In genomic region chr11:120572417-120572751, GRCm38 (mm10) we compare ENCODE assay signal across 8 mouse cellular contexts. TPM values are rescaled to one million over a fixed set of nuclear protein-coding genes. Genes with fewer than 3 reads are reported as not detected.
DNase-seq lines count a peak whose midpoint lies in the region; ATAC-seq and TF ChIP-seq lines count a peak whose summit lies in the region.

No protein-coding gene starts in this region.

- peak overlapping the region; percentile 80 for H3K4me3 ChIP-seq in heart, adult 2 months
- H3K4me3 ChIP-seq in forebrain, embryonic 11.5 days (ENCODE audit: low read depth, low read length), result peak overlapping the region; percentile 97
- peak overlapping the region; percentile 83 to 85 for H3K4me3 ChIP-seq in liver, embryonic 14.5 days (ENCODE audit: insufficient read depth in 1 of 2, low read depth in 2 of 2, low read length in 2 of 2)

- H3K4me2 ChIP-seq in forebrain, embryonic 11.5 days (ENCODE audit: low read depth, low read length, severe bottlenecking), result peak overlapping the region; percentile 94
- peak overlapping the region; percentile 98 for H3K4me2 ChIP-seq in liver, embryonic 14.5 days (ENCODE audit: low read depth)

- no peak for TF ChIP-seq EP300 in heart, adult 2 months (IDR thresholded peaks at IDR 0.05; ENCODE audit: insufficient read depth, low read depth, low read length)
- no peak for TF ChIP-seq EP300 in liver, embryonic 14.5 days (IDR thresholded peaks at IDR 0.05; ENCODE audit: low read depth)

- ATAC-seq in forebrain, embryonic 11.5 days (replicated peaks; ENCODE audit: low FRiP score), result peak; percentile 32
- peak; percentile 9 for ATAC-seq in liver, embryonic 14.5 days (ENCODE audit: insufficient read depth)

- peaks cover 1% of the 10 kb centered on the region for H3K79me2 ChIP-seq in heart, adult 2 months (replicated peaks; ENCODE audit: control insufficient read depth, insufficient read depth, low read length)

- peak overlapping the region; percentile 90 for H3K9ac ChIP-seq in heart, adult 2 months (ENCODE audit: low read depth, low read length)
- peak overlapping the region; percentile 92 for H3K9ac ChIP-seq in forebrain, embryonic 11.5 days (ENCODE audit: low read length)
- H3K9ac ChIP-seq in liver, embryonic 14.5 days (replicated peaks), result peak overlapping the region; percentile 93

- peaks cover 6% of the 10 kb centered on the region for H3K4me1 ChIP-seq in heart, adult 2 months (ENCODE audit: control insufficient read depth, insufficient read depth, low read length)
- H3K4me1 ChIP-seq in forebrain, embryonic 11.5 days (replicated peaks; ENCODE audit: control insufficient read depth, insufficient read depth, low read length), result peaks cover 12% of the 10 kb centered on the region
- H3K4me1 ChIP-seq in liver, embryonic 14.5 days (replicated peaks; ENCODE audit: control insufficient read depth in 2 of 2, insufficient read depth in 2 of 2, low read length in 1 of 2), result peaks cover 17 to 24% of the 10 kb centered on the region in 2 experiments

- H3K27ac ChIP-seq in heart, adult 2 months, result peak overlapping the region; percentile 98
- H3K27ac ChIP-seq in forebrain, embryonic 11.5 days (ENCODE audit: low read depth, low read length), result peak overlapping the region; percentile 75
- H3K27ac ChIP-seq in liver, embryonic 14.5 days, result peak overlapping the region; percentile 41

- no peaks in the 10 kb centered on the region; the same call in 1 of the 2 replicates for H3K36me3 ChIP-seq in heart, adult 2 months (ENCODE audit: control insufficient read depth, insufficient read depth, low read length)
- H3K36me3 ChIP-seq in forebrain, embryonic 11.5 days (ENCODE audit: control insufficient read depth, insufficient read depth, low read length), result peaks cover 13% of the 10 kb centered on the region
- peaks cover 28% of the 10 kb centered on the region for H3K36me3 ChIP-seq in liver, embryonic 14.5 days (replicated peaks; ENCODE audit: control insufficient read depth, insufficient read depth, low read depth)

- TF ChIP-seq CTCF in heart, adult 2 months (IDR thresholded peaks at IDR 0.05), result no peak
- no peak for TF ChIP-seq CTCF in liver, embryonic 14.5 days (IDR thresholded peaks at IDR 0.05; ENCODE audit: low read depth)

- DNase-seq in heart, adult 2 months, result no peak
- DNase-seq in heart, postnatal 36 days, result no peak
- peak; percentile 38 for DNase-seq in 416B (ENCODE audit: low read depth)
- DNase-seq in forebrain, embryonic 11.5 days (ENCODE audit: low spot score), result no peak
- DNase-seq in liver, embryonic 14.5 days (ENCODE audit: low read depth in 3 of 3, low spot score in 3 of 3), result no peak
- DNase-seq in adrenal gland, postnatal 25 days, result no peak
- DNase-seq in adrenal gland, postnatal 4 days (ENCODE audit: low spot score in 2 of 2), result no peak
- DNase-seq in cerebellum, adult 11 months, result no peak

- intact Hi-C loops in heart, adult 2 months (cut with DNase I), result no loop called here
- intact Hi-C loops in heart, postnatal 36 days (cut with DNase I), result no loop called here

- under 1% methylated on average over 24 of the region's 24 CpGs for WGBS in heart, adult 2 months
- WGBS in forebrain, embryonic 11.5 days, result under 1% methylated on average over 24 of the region's 24 CpGs
- WGBS in liver, embryonic 14.5 days (ENCODE audit: insufficient replicate concordance), result under 1% methylated on average over 24 of the region's 24 CpGs

- no peaks in the 10 kb centered on the region for H3K9me3 ChIP-seq in forebrain, embryonic 11.5 days (ENCODE audit: control insufficient read depth, low read length)
- H3K9me3 ChIP-seq in liver, embryonic 14.5 days (ENCODE audit: control insufficient read depth, low read length), result no peaks in the 10 kb centered on the region

- no peaks in the 10 kb centered on the region for H3K27me3 ChIP-seq in heart, adult 2 months (ENCODE audit: control insufficient read depth, insufficient read depth, low read length)
- H3K27me3 ChIP-seq in forebrain, embryonic 11.5 days (ENCODE audit: control insufficient read depth, insufficient read depth, low read length), result no peaks in the 10 kb centered on the region
- H3K27me3 ChIP-seq in liver, embryonic 14.5 days (ENCODE audit: control insufficient read depth, insufficient read depth, low read length), result no peaks in the 10 kb centered on the region

- no peak for TF ChIP-seq POLR2A in heart, adult 2 months (IDR thresholded peaks at IDR 0.05; ENCODE audit: insufficient read depth, low read depth, low read length)

RNA-seq across cellular contexts. Expression of gene P4hb, which starts 0.7 kb away (rescaled TPM):
- total RNA-seq in heart, adult 2 months (2021), result 100 to 1,000 TPM; 221 to 246 TPM
- polyA plus RNA-seq in heart, adult 2 months (2012; rRNA removed), result 115 and 174 TPM in 2 replicates
- 100 to 1,000 TPM; 252 to 258 TPM for total RNA-seq in heart, postnatal 36 days (2021)
- 439 and 476 TPM in 2 replicates for polyA plus RNA-seq in forebrain, embryonic 11.5 days (2014; fragmentation: Nextera tagmentation; extraction: Ambion mirVana)
- polyA plus RNA-seq in liver, embryonic 14.5 days (2012; rRNA removed), result 144 and 214 TPM in 2 replicates
- 497 and 525 TPM in 2 replicates for polyA plus RNA-seq in liver, embryonic 14.5 days (2014; fragmentation: Nextera tagmentation; extraction: Ambion mirVana)
- total RNA-seq in adrenal gland, postnatal 25 days (2021), result 407 and 486 TPM in 2 replicates
- 100 to 1,000 TPM; 531 to 539 TPM for total RNA-seq in adrenal gland, postnatal 4 days (2021)

RNA-seq across cellular contexts. Expression of gene Arhgdia, which starts 9.0 kb away (rescaled TPM):
- 100 to 1,000 TPM; 139 to 144 TPM for total RNA-seq in heart, adult 2 months (2021)
- 245 and 257 TPM in 2 replicates for polyA plus RNA-seq in heart, adult 2 months (2012; rRNA removed)
- 100 to 1,000 TPM; 147 to 150 TPM for total RNA-seq in heart, postnatal 36 days (2021)
- 621 and 667 TPM in 2 replicates for polyA plus RNA-seq in forebrain, embryonic 11.5 days (2014; fragmentation: Nextera tagmentation; extraction: Ambion mirVana)
- polyA plus RNA-seq in liver, embryonic 14.5 days (2012; rRNA removed), result 172 and 176 TPM in 2 replicates
- 191 and 204 TPM in 2 replicates for polyA plus RNA-seq in liver, embryonic 14.5 days (2014; fragmentation: Nextera tagmentation; extraction: Ambion mirVana)
- 333 and 334 TPM in 2 replicates for total RNA-seq in adrenal gland, postnatal 25 days (2021)
- 100 to 1,000 TPM; 321 to 354 TPM for total RNA-seq in adrenal gland, postnatal 4 days (2021)

RNA-seq across cellular contexts. Expression of gene Ppp1r27, which starts 21.5 kb away (rescaled TPM):
- total RNA-seq in heart, adult 2 months (2021), result under 1 TPM in 1 of 2 experiments, not detected in 1; 0.34 TPM
- polyA plus RNA-seq in heart, adult 2 months (2012; rRNA removed), result 0.64 and 0.96 TPM in 2 replicates
- total RNA-seq in heart, postnatal 36 days (2021), result under 1 TPM in 1 of 2 experiments, not detected in 1; 0.67 TPM
- polyA plus RNA-seq in forebrain, embryonic 11.5 days (2014; fragmentation: Nextera tagmentation; extraction: Ambion mirVana), result not detected in 2 replicates
- not detected in 2 replicates for polyA plus RNA-seq in liver, embryonic 14.5 days (2012; rRNA removed)
- not detected in 2 replicates for polyA plus RNA-seq in liver, embryonic 14.5 days (2014; fragmentation: Nextera tagmentation; extraction: Ambion mirVana)
- 1.4 TPM in 1 of 2 replicates, not detected in the other for total RNA-seq in adrenal gland, postnatal 25 days (2021)
- 1 to 10 TPM; 1.3 to 5.6 TPM for total RNA-seq in adrenal gland, postnatal 4 days (2021)

RNA-seq across cellular contexts. Expression of gene Mcrip1, which starts 22.9 kb away (rescaled TPM):
- total RNA-seq in heart, adult 2 months (2021), result 10 to 100 TPM; 38.5 to 43.9 TPM
- polyA plus RNA-seq in heart, adult 2 months (2012; rRNA removed), result 84.9 and 97.4 TPM in 2 replicates
- total RNA-seq in heart, postnatal 36 days (2021), result 10 to 100 TPM; 43.1 to 43.7 TPM
- polyA plus RNA-seq in forebrain, embryonic 11.5 days (2014; fragmentation: Nextera tagmentation; extraction: Ambion mirVana), result 213 and 247 TPM in 2 replicates
- polyA plus RNA-seq in liver, embryonic 14.5 days (2012; rRNA removed), result 30.0 and 36.2 TPM in 2 replicates
- polyA plus RNA-seq in liver, embryonic 14.5 days (2014; fragmentation: Nextera tagmentation; extraction: Ambion mirVana), result 41.3 and 43.6 TPM in 2 replicates
- total RNA-seq in adrenal gland, postnatal 25 days (2021), result 67.5 and 75.4 TPM in 2 replicates
- 10 to 100 TPM; 80.6 to 84.2 TPM for total RNA-seq in adrenal gland, postnatal 4 days (2021)

RNA-seq across cellular contexts. Expression of gene Alyref, which starts 25.8 kb away (rescaled TPM):
- total RNA-seq in heart, adult 2 months (2021), result 10 to 100 TPM; 48.7 to 52.0 TPM
- 13.6 and 15.6 TPM in 2 replicates for polyA plus RNA-seq in heart, adult 2 months (2012; rRNA removed)
- total RNA-seq in heart, postnatal 36 days (2021), result 10 to 100 TPM; 46.4 to 47.8 TPM
- polyA plus RNA-seq in forebrain, embryonic 11.5 days (2014; fragmentation: Nextera tagmentation; extraction: Ambion mirVana), result 808 and 816 TPM in 2 replicates
- 46.3 and 110 TPM in 2 replicates for polyA plus RNA-seq in liver, embryonic 14.5 days (2012; rRNA removed)
- polyA plus RNA-seq in liver, embryonic 14.5 days (2014; fragmentation: Nextera tagmentation; extraction: Ambion mirVana), result 347 and 349 TPM in 2 replicates
- total RNA-seq in adrenal gland, postnatal 25 days (2021), result 101 and 105 TPM in 2 replicates
- total RNA-seq in adrenal gland, postnatal 4 days (2021), result 100 to 1,000 TPM; 136 to 169 TPM

Comparison
In these comparisons a context has a peak if more than half of its experiments do, and no peak if none do; other contexts are left out.
1. H3K27ac ChIP-seq: peak in every context shown above with its lines; median percentile 98 in heart, adult 2 months; 75 in forebrain, embryonic 11.5 days; 41 in liver, embryonic 14.5 days.